In the genomic region with DNA sequence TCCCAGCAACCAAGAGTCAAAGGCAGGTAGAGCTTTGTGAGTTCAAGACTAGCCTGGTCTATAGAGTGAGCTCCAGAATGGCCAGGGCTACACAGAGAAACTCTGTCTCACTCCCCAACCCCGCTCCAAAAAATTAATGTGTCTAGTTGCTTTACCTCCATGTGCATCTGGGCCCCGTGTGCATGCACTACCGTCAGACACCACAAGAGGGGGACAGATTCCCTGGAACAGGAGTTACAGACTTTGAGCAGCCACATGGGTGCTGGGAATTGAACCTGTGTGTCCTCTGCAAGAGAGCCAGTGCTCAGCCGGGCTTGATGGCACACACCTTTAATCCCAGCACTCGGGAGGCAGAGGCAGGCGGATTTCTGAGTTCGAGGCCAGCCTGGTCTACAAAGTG, we compare ENCODE assay signal across 10 mouse cellular contexts. TPM values are rescaled to one million over a fixed set of nuclear protein-coding genes. Genes with fewer than 3 reads are reported as not detected.
A peak's percentile ranks its signal among the peaks of the same experiment; 100 is the strongest.
DNase-seq lines count a peak whose midpoint lies in the region; ATAC-seq and TF ChIP-seq lines count a peak whose summit lies in the region.
"Had no signal": no experiment of that assay in that cellular context is flagged by ENCODE, and none has a peak within 500 bp of the region (broad histone marks: within the 10 kb centered on the region; RNA-seq: fewer than 3 reads in every experiment).

No protein-coding gene starts in this region.

- 87% methylated on average over 7 of the region's 7 CpGs for WGBS in neural tube, embryonic 15.5 days

- no peaks in the 10 kb centered on the region for H3K27me3 ChIP-seq in E14TG2a.4 (ENCODE audit: insufficient read depth, low read length)
- no peaks in the 10 kb centered on the region for H3K27me3 ChIP-seq in neural tube, embryonic 15.5 days (replicated peaks)
- H3K27me3 ChIP-seq: heart, embryonic 12.5 days had no signal

- peaks cover 15% of the 10 kb centered on the region for H3K4me1 ChIP-seq in E14TG2a.4 (replicated peaks; ENCODE audit: low read depth, low read length)
- H3K4me1 ChIP-seq in neural tube, embryonic 15.5 days: peaks cover 3% of the 10 kb centered on the region; the same call in 1 of the 2 replicates
- H3K4me1 ChIP-seq: heart, embryonic 12.5 days had no signal

- no peak overlapping the region for H3K4me3 ChIP-seq in layer of hippocampus, adult 2 months
- H3K4me3 ChIP-seq in E14TG2a.4 (replicated peaks; ENCODE audit: low read length): no peak overlapping the region
- no peak overlapping the region for H3K4me3 ChIP-seq in neural tube, embryonic 15.5 days (replicated peaks)
- H3K4me3 ChIP-seq: heart, embryonic 12.5 days had no signal

- H3K36me3 ChIP-seq in E14TG2a.4 (ENCODE audit: insufficient read depth, low read length): peaks cover 3% of the 10 kb centered on the region
- H3K36me3 ChIP-seq in neural tube, embryonic 15.5 days: no peaks in the 10 kb centered on the region
- H3K36me3 ChIP-seq: heart, embryonic 12.5 days had no signal

- H3K9ac ChIP-seq in neural tube, embryonic 15.5 days (replicated peaks): no peak overlapping the region
- H3K9ac ChIP-seq: heart, embryonic 12.5 days had no signal

- TF ChIP-seq CTCF in layer of hippocampus, adult 2 months (conservative IDR thresholded peaks at IDR 0.05): peak; percentile 53
- peak; percentile 70 for TF ChIP-seq CTCF in E14TG2a.4 (conservative IDR thresholded peaks at IDR 0.05; ENCODE audit: low read length)
- peak; percentile 35; the same call in 1 of the 2 replicates for TF ChIP-seq CTCF in brain, embryonic 14.5 days (IDR thresholded peaks at IDR 0.05; ENCODE audit: borderline replicate concordance, extremely low read depth, insufficient read depth, insufficient read length)

- H3K4me2 ChIP-seq in neural tube, embryonic 15.5 days: no peak overlapping the region
- H3K4me2 ChIP-seq: heart, embryonic 12.5 days had no signal

- no peak for DNase-seq in layer of hippocampus, adult 2 months (ENCODE audit: low spot score in 2 of 2)
- DNase-seq in layer of hippocampus, adult 18-20 months (ENCODE audit: low spot score in 2 of 2): no peak
- DNase-seq in brain, embryonic 14.5 days (ENCODE audit: low read depth): no peak
- peak; percentile 20 for DNase-seq in mesoderm, embryonic 11.5 days (ENCODE audit: low read depth, low spot score)
- no peak for DNase-seq in embryo, embryonic 10 days (ENCODE audit: low spot score)
- DNase-seq in gastrocnemius, postnatal 10 days: no peak
- DNase-seq: adrenal gland, postnatal 25 days had no signal

- H3K27ac ChIP-seq in layer of hippocampus, adult 2 months: no peak overlapping the region
- no peak overlapping the region for H3K27ac ChIP-seq in neural tube, embryonic 15.5 days (replicated peaks)

- ATAC-seq in neural tube, embryonic 15.5 days (ENCODE audit: low FRiP score): no peak

- H3K9me3 ChIP-seq in E14TG2a.4 (ENCODE audit: low read length): peaks cover 79% of the 10 kb centered on the region
- peaks cover 13% of the 10 kb centered on the region; the same call in 1 of the 2 replicates for H3K9me3 ChIP-seq in neural tube, embryonic 15.5 days (replicated peaks)

- no peak for TF ChIP-seq POLR2A in brain, embryonic 14.5 days (IDR thresholded peaks at IDR 0.05; ENCODE audit: borderline replicate concordance, extremely low read depth, insufficient read depth, insufficient read length, poor library complexity, severe bottlenecking)

RNA-seq across cellular contexts. Expression of a gene that starts 17.0 kb away (rescaled TPM):
- under 1 TPM; 0.07 to 0.26 TPM for total RNA-seq in layer of hippocampus, adult 2 months (2021)
- total RNA-seq in layer of hippocampus, adult 18-20 months (2021): under 1 TPM in 1 of 2 experiments, not detected in 1; 0.12 TPM
- not detected in 2 replicates for polyA plus RNA-seq in brain, embryonic 14.5 days (2012; rRNA removed)
- not detected for total RNA-seq in gastrocnemius, postnatal 10 days (2021)
- polyA plus RNA-seq in neural tube, embryonic 15.5 days (2015; fragmentation: Nextera tagmentation; extraction: Ambion mirVana): 0.10 TPM in 1 of 2 replicates, not detected in the other
- polyA plus RNA-seq: heart, embryonic 12.5 days had no signal

RNA-seq across cellular contexts. Expression of a gene that starts 17.5 kb away (rescaled TPM):
- total RNA-seq in layer of hippocampus, adult 2 months (2021): 10 to 100 TPM; 47.8 to 52.5 TPM
- 10 to 100 TPM; 48.2 to 49.3 TPM for total RNA-seq in layer of hippocampus, adult 18-20 months (2021)
- 32.9 and 33.2 TPM in 2 replicates for polyA plus RNA-seq in brain, embryonic 14.5 days (2012; rRNA removed)
- 10 to 100 TPM; 22.1 to 25.9 TPM for total RNA-seq in gastrocnemius, postnatal 10 days (2021)
- polyA plus RNA-seq in neural tube, embryonic 15.5 days (2015; fragmentation: Nextera tagmentation; extraction: Ambion mirVana): 26.6 and 29.6 TPM in 2 replicates

RNA-seq across cellular contexts. Expression of a gene that starts 50.2 kb away (rescaled TPM):
- 10 to 100 TPM; 15.2 to 17.4 TPM for total RNA-seq in layer of hippocampus, adult 2 months (2021)
- total RNA-seq in layer of hippocampus, adult 18-20 months (2021): 10 to 100 TPM; 14.3 to 15.1 TPM
- polyA plus RNA-seq in brain, embryonic 14.5 days (2012; rRNA removed): 15.2 and 17.3 TPM in 2 replicates
- total RNA-seq in gastrocnemius, postnatal 10 days (2021): 1 to 10 TPM; 6.9 to 8.6 TPM
- 12.7 and 13.1 TPM in 2 replicates for polyA plus RNA-seq in neural tube, embryonic 15.5 days (2015; fragmentation: Nextera tagmentation; extraction: Ambion mirVana)

RNA-seq across cellular contexts. Expression of a gene that starts 50.5 kb away (rescaled TPM):
- total RNA-seq in layer of hippocampus, adult 2 months (2021): not detected
- not detected for total RNA-seq in layer of hippocampus, adult 18-20 months (2021)
- polyA plus RNA-seq in brain, embryonic 14.5 days (2012; rRNA removed): not detected in 2 replicates
- not detected for total RNA-seq in gastrocnemius, postnatal 10 days (2021)
- not detected in 2 replicates for polyA plus RNA-seq in neural tube, embryonic 15.5 days (2015; fragmentation: Nextera tagmentation; extraction: Ambion mirVana)
- total RNA-seq: adrenal gland, postnatal 25 days had no signal
- polyA plus RNA-seq: heart, embryonic 12.5 days had no signal
